ENCODE assay signal across 1 mouse cellular context in the genomic region with DNA sequence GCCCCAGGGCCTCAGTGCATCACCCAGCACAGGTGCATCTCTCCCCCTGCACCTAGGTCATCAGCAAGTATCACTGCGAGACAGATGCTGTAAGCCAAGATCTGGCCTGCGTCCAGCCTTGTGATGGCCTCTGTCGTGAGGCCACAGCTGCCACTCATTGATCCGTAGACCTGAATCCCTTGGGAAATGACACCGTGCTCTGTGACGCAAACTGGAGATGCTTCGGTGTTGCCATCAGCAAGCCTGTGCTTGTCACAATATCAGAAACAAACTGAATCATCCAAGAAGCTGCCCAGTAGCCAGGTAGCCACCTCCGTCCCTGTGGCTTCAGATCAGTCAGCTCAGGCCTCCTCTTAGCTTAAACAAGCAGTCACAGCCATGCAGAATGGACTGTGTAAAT.
TF ChIP-seq lines count a peak whose summit lies in the region.

No protein-coding gene starts in this region.

TF ChIP-seq in CH12.LX, 34 proteins besides CTCF, POLR2A, EP300 and RAD21:
- no peak for TF ChIP-seq GABPA (IDR thresholded peaks at IDR 0.05; ENCODE audit: insufficient replicate concordance, low read depth, low read length)
- no peak for TF ChIP-seq TBP (conservative IDR thresholded peaks at IDR 0.05; ENCODE audit: low read depth, low read length)
- no peak for TF ChIP-seq ZKSCAN1 (IDR thresholded peaks at IDR 0.05; ENCODE audit: borderline replicate concordance, low read depth, low read length)
- no peak for TF ChIP-seq ELF1 (IDR thresholded peaks at IDR 0.05; ENCODE audit: low read depth, low read length)
- TF ChIP-seq MAX (IDR thresholded peaks at IDR 0.05; ENCODE audit: low read length), result no peak
- TF ChIP-seq PAX5 (IDR thresholded peaks at IDR 0.05; ENCODE audit: low read length), result no peak
- peak; percentile 36; the same call in 1 of the 2 replicates for TF ChIP-seq IRF4 (IDR thresholded peaks at IDR 0.05; ENCODE audit: low read depth, low read length)
- TF ChIP-seq JUN (IDR thresholded peaks at IDR 0.05; ENCODE audit: insufficient read depth, low read depth, low read length), result no peak
- TF ChIP-seq KAT2A (IDR thresholded peaks at IDR 0.05; ENCODE audit: insufficient replicate concordance, low read length), result no peak
- TF ChIP-seq ETS1 (conservative IDR thresholded peaks at IDR 0.05; ENCODE audit: low read depth, low read length), result peak; percentile 61
- TF ChIP-seq MYC (IDR thresholded peaks at IDR 0.05; ENCODE audit: low read depth, low read length), result no peak
- no peak for TF ChIP-seq RCOR1 (conservative IDR thresholded peaks at IDR 0.05; ENCODE audit: low read depth, low read length)
- no peak for TF ChIP-seq POLR2AphosphoS2 (IDR thresholded peaks at IDR 0.05; ENCODE audit: low read depth, low read length)
- no peak for TF ChIP-seq SIN3A (IDR thresholded peaks at IDR 0.05; ENCODE audit: low read length)
- TF ChIP-seq NRF1 (IDR thresholded peaks at IDR 0.05; ENCODE audit: low read depth, low read length), result no peak
- TF ChIP-seq HCFC1 (IDR thresholded peaks at IDR 0.05; ENCODE audit: low read depth, low read length), result no peak
- TF ChIP-seq USF2 (conservative IDR thresholded peaks at IDR 0.05; ENCODE audit: low read depth, low read length), result no peak
- no peak for TF ChIP-seq JUND (conservative IDR thresholded peaks at IDR 0.05; ENCODE audit: low read depth, low read length)
- no peak for TF ChIP-seq ZMIZ1 (IDR thresholded peaks at IDR 0.05; ENCODE audit: low read depth, low read length)
- no peak for TF ChIP-seq UBTF (IDR thresholded peaks at IDR 0.05; ENCODE audit: low read depth, low read length)
- no peak for TF ChIP-seq BHLHE40 (IDR thresholded peaks at IDR 0.05; ENCODE audit: low read depth, low read length)
- no peak for TF ChIP-seq MXI1 (IDR thresholded peaks at IDR 0.05; ENCODE audit: low read depth, low read length)
- no peak for TF ChIP-seq NELFE (IDR thresholded peaks at IDR 0.05; ENCODE audit: low read depth, low read length)
- TF ChIP-seq ZC3H11A (IDR thresholded peaks at IDR 0.05; ENCODE audit: low read depth, low read length), result no peak
- no peak for TF ChIP-seq MAZ (IDR thresholded peaks at IDR 0.05; ENCODE audit: low read depth, low read length)
- TF ChIP-seq USF1 (IDR thresholded peaks at IDR 0.05; ENCODE audit: low read depth, low read length), result no peak
- TF ChIP-seq SMC3 (IDR thresholded peaks at IDR 0.05; ENCODE audit: low read depth, low read length), result no peak
- TF ChIP-seq CHD2 (IDR thresholded peaks at IDR 0.05; ENCODE audit: low read length), result no peak
- TF ChIP-seq TCF12 (IDR thresholded peaks at IDR 0.05; ENCODE audit: low read depth, low read length), result peak; percentile 74; the same call in 1 of the 2 replicates
- no peak for TF ChIP-seq MEF2A (IDR thresholded peaks at IDR 0.05; ENCODE audit: borderline replicate concordance, low read depth, low read length)
- no peak for TF ChIP-seq E2F4 (IDR thresholded peaks at IDR 0.05; ENCODE audit: insufficient replicate concordance, low read depth, low read length)
- TF ChIP-seq CHD1 (IDR thresholded peaks at IDR 0.05; ENCODE audit: low read depth, low read length), result peak; percentile 63; the same call in 1 of the 2 replicates
- no peak for TF ChIP-seq ZNF384 (IDR thresholded peaks at IDR 0.05; ENCODE audit: low read depth, low read length)
- no peak for TF ChIP-seq MAFK (IDR thresholded peaks at IDR 0.05; ENCODE audit: insufficient replicate concordance, low read length)
